Mouse (Mus musculus) heart, adult 11 months (tissue): ENCODE results near the gene Mapk11.

Source experiments
- DNase-seq: peaks from one replicate; pipeline ENCODE4 v3.0.0; 2022

Gene Mapk11

DNA sequence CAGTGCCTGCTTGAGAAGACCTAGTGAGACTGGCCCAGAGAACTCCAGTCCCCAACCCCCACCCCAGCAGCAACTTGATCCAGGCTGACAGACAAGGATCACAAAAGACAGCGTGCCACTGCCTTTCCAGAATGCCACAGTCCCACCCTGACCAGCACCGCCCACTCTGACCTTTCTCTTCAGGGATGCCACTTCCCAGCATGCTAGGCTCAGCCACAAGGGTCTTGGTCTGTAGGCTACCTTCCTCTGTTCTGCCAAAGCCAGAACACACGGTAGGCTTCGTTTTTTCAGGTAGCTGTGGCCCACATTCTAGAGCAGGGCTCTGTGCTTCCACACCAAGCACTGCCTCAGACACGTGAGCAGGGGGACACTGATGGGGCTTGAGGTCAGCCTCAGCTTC is 46.8 kb downstream of the Mapk11 start:
- DNase-seq = no peak

DNA sequence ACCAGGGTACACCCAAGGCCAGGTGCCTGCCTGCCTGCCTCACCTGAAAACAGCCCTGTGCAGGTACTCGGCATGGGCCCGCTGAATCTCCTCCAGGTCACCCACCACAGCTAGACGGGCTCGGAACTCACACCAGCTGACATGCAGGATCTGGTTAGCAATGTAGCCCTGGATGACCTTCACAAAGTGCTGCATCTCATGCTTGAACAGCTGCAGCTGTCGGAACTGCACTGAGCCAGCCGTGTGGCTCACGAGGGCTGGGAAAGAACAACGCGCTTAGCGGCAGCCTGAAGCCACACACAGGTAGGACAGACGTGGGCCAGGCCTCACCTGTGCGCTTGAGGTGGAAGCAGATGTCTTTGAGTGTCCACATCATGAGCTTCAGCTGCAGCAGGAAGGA is 48.6 kb downstream of the Mapk11 start:
- no peak for DNase-seq

DNA sequence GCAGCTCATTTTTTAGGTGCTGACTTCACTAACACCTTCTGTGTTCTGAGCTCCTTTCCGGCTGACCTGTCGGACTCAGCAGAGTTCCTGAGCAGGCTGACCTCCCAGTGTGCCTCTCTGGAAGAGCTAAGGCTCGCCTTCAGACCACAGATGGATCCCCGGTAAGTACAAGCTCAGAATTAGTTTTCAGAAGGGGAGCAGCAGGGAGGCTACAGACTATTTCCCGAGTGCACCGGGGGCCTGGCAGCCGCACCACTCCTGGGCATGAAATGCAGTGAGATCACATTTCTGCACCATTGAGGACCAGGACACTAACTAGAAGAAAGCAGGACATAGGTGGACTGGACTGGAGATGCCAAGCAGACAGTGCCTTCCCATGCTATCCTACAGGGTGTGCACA is 50.8 kb downstream of the Mapk11 start:
- no peak for DNase-seq

DNA sequence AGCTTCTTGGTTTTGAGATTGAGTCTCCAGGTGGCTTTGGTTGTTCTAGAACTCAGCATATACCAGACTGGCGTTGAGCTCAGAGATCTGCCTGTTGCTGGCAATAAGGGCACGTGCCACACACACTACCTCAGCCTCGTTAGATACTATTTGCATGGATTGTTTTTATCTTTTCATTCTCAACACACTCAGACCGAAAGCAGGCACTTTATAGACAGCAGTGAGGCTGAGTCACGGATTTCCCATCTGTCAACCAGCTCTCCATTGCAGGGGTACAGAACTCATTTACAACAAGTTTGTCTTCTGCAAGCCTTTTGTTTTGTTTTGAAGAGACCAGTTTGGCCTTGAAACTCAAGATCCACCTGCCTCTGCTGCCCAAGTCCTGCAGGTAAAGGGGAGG is 52.0 kb downstream of the Mapk11 start:
- DNase-seq = no peak
